8 mouse cellular contexts compared by ENCODE assay signal in the genomic region with DNA sequence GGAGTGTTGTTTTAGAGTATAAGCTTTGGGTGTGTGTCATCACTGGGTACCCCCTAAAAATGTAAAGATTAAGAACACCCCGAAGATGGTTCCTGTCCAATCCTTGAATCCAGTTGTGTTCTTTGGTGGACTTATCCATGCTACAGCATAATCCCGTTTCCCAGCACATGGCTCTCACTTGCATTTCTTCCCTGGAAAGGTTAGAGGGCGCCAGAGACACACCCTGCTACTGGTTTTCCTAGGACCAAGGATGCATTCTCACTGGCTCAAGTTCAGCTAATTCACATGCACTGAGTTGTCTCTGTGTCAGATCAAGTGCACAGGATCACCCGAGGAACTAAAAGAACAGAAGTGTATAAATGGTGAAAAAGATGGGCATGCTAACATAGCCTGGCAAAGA. TPM values are rescaled to one million over a fixed set of nuclear protein-coding genes. Genes with fewer than 3 reads are reported as not detected.
A peak's percentile ranks its signal among the peaks of the same experiment; 100 is the strongest.
DNase-seq lines count a peak whose midpoint lies in the region; ATAC-seq and TF ChIP-seq lines count a peak whose summit lies in the region.

No protein-coding gene starts in this region.

- H3K27me3 ChIP-seq in heart, embryonic 10.5 days (ENCODE audit: insufficient read depth, poor library complexity, severe bottlenecking), result peaks cover 5% of the 10 kb centered on the region; the same call in 1 of the 2 replicates
- H3K27me3 ChIP-seq in CH12.LX (replicated peaks), result no peaks in the 10 kb centered on the region
- H3K27me3 ChIP-seq in hindbrain, embryonic 15.5 days, result no peaks in the 10 kb centered on the region

- WGBS in heart, embryonic 10.5 days, result 25% methylated on average over 4 of the region's 4 CpGs
- WGBS in hindbrain, embryonic 15.5 days, result 25% methylated on average over 4 of the region's 4 CpGs

- no peak overlapping the region for H3K4me3 ChIP-seq in heart, embryonic 10.5 days
- no peak overlapping the region for H3K4me3 ChIP-seq in CH12.LX (replicated peaks in 1 of 3; ENCODE audit: low read depth in 2 of 3, low read length in 2 of 3, poor library complexity in 1 of 3)
- H3K4me3 ChIP-seq in hindbrain, embryonic 15.5 days, result no peak overlapping the region

- no peak overlapping the region for H3K27ac ChIP-seq in heart, embryonic 10.5 days
- H3K27ac ChIP-seq in CH12.LX (ENCODE audit: insufficient read depth, low read depth), result no peak overlapping the region
- no peak overlapping the region for H3K27ac ChIP-seq in hindbrain, embryonic 15.5 days (replicated peaks)

- H3K79me2 ChIP-seq in CH12.LX (replicated peaks; ENCODE audit: control insufficient read depth, extremely low read depth, insufficient read depth, poor library complexity, severe bottlenecking), result no peaks in the 10 kb centered on the region

- no peaks in the 10 kb centered on the region for H3K4me1 ChIP-seq in heart, embryonic 10.5 days
- H3K4me1 ChIP-seq in CH12.LX (ENCODE audit: control insufficient read depth in 1 of 2, insufficient read depth in 2 of 2), result peaks cover 3 to 8% of the 10 kb centered on the region in 2 experiments; a peak in 3 of 4 replicates
- no peaks in the 10 kb centered on the region for H3K4me1 ChIP-seq in hindbrain, embryonic 15.5 days (replicated peaks)

- in situ Hi-C loops in CH12.LX (cut with MboI; ENCODE audit: low pct_ligation_motif_present, low pct_unique_long_range_greater_than_20kb, low sequenced_read_pairs), result no loop called here

- peak; percentile 76 for TF ChIP-seq RAD21 in CH12.LX (IDR thresholded peaks at IDR 0.05; ENCODE audit: low read depth, low read length)

- peak; percentile 47 to 77 for TF ChIP-seq CTCF in CH12.LX (conservative IDR thresholded peaks at IDR 0.05 in 1 of 2, IDR thresholded peaks at IDR 0.05 in 1 of 2; ENCODE audit: low read depth in 2 of 2, low read length in 2 of 2)

- TF ChIP-seq POLR2A in CH12.LX (IDR thresholded peaks at IDR 0.05; ENCODE audit: low read depth, low read length), result no peak

- no peak overlapping the region for H3K9ac ChIP-seq in CH12.LX (ENCODE audit: insufficient read depth, low read depth)
- no peak overlapping the region for H3K9ac ChIP-seq in hindbrain, embryonic 15.5 days

- peaks cover 35% of the 10 kb centered on the region for H3K36me3 ChIP-seq in heart, embryonic 10.5 days
- peaks cover 26 to 43% of the 10 kb centered on the region in 2 experiments for H3K36me3 ChIP-seq in CH12.LX (replicated peaks in 1 of 2; ENCODE audit: control insufficient read depth in 1 of 2, insufficient read depth in 1 of 2, low read length in 1 of 2)
- peaks cover 10% of the 10 kb centered on the region; the same call in 1 of the 2 replicates for H3K36me3 ChIP-seq in hindbrain, embryonic 15.5 days

- H3K4me2 ChIP-seq in CH12.LX (ENCODE audit: insufficient read depth, low read depth, poor library complexity, severe bottlenecking), result no peak overlapping the region
- no peak overlapping the region for H3K4me2 ChIP-seq in hindbrain, embryonic 15.5 days

- no peak for TF ChIP-seq EP300 in CH12.LX (IDR thresholded peaks at IDR 0.05; ENCODE audit: low read length)

- DNase-seq in heart, adult 18-20 months, result peak; percentile 13 to 35
- DNase-seq in heart, embryonic 10.5 days (ENCODE audit: low spot score), result no peak
- peak; percentile 35 for DNase-seq in CH12.LX (ENCODE audit: extremely low read depth)
- DNase-seq in cerebellum, adult 9-10 months, result peak; percentile 63
- peak; percentile 25 to 36 for DNase-seq in left cerebral cortex, adult 18-20 months (ENCODE audit: low spot score in 2 of 2)
- DNase-seq in right cerebral cortex, postnatal 25 days, result peak; percentile 23
- DNase-seq in spleen, postnatal 10 days (ENCODE audit: low spot score in 2 of 2), result no peak

- dilution Hi-C loops in CH12.LX (cut with MboI; ENCODE audit: extremely low pct_ligation_motif_present, extremely low pct_unique_long_range_greater_than_20kb, low sequenced_read_pairs), result no loop called here

- no peaks in the 10 kb centered on the region for H3K9me3 ChIP-seq in heart, embryonic 10.5 days
- H3K9me3 ChIP-seq in CH12.LX (replicated peaks; ENCODE audit: low read length), result no peaks in the 10 kb centered on the region
- no peaks in the 10 kb centered on the region for H3K9me3 ChIP-seq in hindbrain, embryonic 15.5 days

- peak; percentile 54; the same call in 1 of the 2 replicates for ATAC-seq in hindbrain, embryonic 15.5 days (ENCODE audit: low FRiP score, low read depth)

TF ChIP-seq in CH12.LX, 34 proteins besides CTCF, POLR2A, EP300 and RAD21:
- TF ChIP-seq MAX (IDR thresholded peaks at IDR 0.05; ENCODE audit: low read length) (peak; percentile 54; the same call in 1 of the 2 replicates), SMC3 (IDR thresholded peaks at IDR 0.05; ENCODE audit: low read depth, low read length) (peak; percentile 63), TCF12 (IDR thresholded peaks at IDR 0.05; ENCODE audit: low read depth, low read length) (no peak), JUN (IDR thresholded peaks at IDR 0.05; ENCODE audit: insufficient read depth, low read depth, low read length) (no peak), MYC (IDR thresholded peaks at IDR 0.05; ENCODE audit: low read depth, low read length) (peak; percentile 74), KAT2A (IDR thresholded peaks at IDR 0.05; ENCODE audit: insufficient replicate concordance, low read length) (no peak), UBTF (IDR thresholded peaks at IDR 0.05; ENCODE audit: low read depth, low read length) (no peak), PAX5 (IDR thresholded peaks at IDR 0.05; ENCODE audit: low read length) (no peak), ETS1 (conservative IDR thresholded peaks at IDR 0.05; ENCODE audit: low read depth, low read length) (no peak), CHD2 (IDR thresholded peaks at IDR 0.05; ENCODE audit: low read length) (no peak), IRF4 (IDR thresholded peaks at IDR 0.05; ENCODE audit: low read depth, low read length) (no peak), BHLHE40 (IDR thresholded peaks at IDR 0.05; ENCODE audit: low read depth, low read length) (no peak), TBP (conservative IDR thresholded peaks at IDR 0.05; ENCODE audit: low read depth, low read length) (no peak), ZNF384 (IDR thresholded peaks at IDR 0.05; ENCODE audit: low read depth, low read length) (no peak), NELFE (IDR thresholded peaks at IDR 0.05; ENCODE audit: low read depth, low read length) (peak; percentile 41; the same call in 1 of the 2 replicates), POLR2AphosphoS2 (IDR thresholded peaks at IDR 0.05; ENCODE audit: low read depth, low read length) (no peak)

RNA-seq across cellular contexts. Expression of a gene that starts 1.9 kb away (rescaled TPM):
- total RNA-seq in heart, adult 18-20 months (2021), result under 1 TPM in 1 of 2 experiments, not detected in 1; 0.54 TPM
- polyA plus RNA-seq in heart, embryonic 10.5 days (2016; fragmentation: Nextera tagmentation; extraction: Ambion mirVana), result 0.05 and 0.33 TPM in 2 replicates
- 0.76 TPM in 2 replicates for total RNA-seq in CH12.LX (2012; rRNA removed)
- total RNA-seq in CH12.LX (2014; rRNA removed), result 0.26 TPM in 1 of 2 replicates, not detected in the other
- polyA plus RNA-seq in CH12.LX (2012; ENCODE audit: insufficient read length, low read depth), result 0.29 TPM in 1 of 2 replicates, not detected in the other
- 0.14 and 0.20 TPM in 2 replicates for polyA plus RNA-seq in hindbrain, embryonic 15.5 days (2015; fragmentation: Nextera tagmentation; extraction: Ambion mirVana)
- not detected for total RNA-seq in left cerebral cortex, adult 18-20 months (2021)

RNA-seq across cellular contexts. Expression of a gene that starts 33.4 kb away (rescaled TPM):
- total RNA-seq in heart, adult 18-20 months (2021), result 10 to 100 TPM; 32.3 to 35.4 TPM
- polyA plus RNA-seq in heart, embryonic 10.5 days (2016; fragmentation: Nextera tagmentation; extraction: Ambion mirVana), result 236 and 246 TPM in 2 replicates
- total RNA-seq in CH12.LX (2012; rRNA removed) (118 and 120 TPM in 2 replicates), CH12.LX (2014; rRNA removed) (155 and 160 TPM in 2 replicates)
- 99.6 and 104 TPM in 2 replicates for polyA plus RNA-seq in CH12.LX (2012; ENCODE audit: insufficient read length, low read depth)
- 84.7 and 90.2 TPM in 2 replicates for polyA plus RNA-seq in hindbrain, embryonic 15.5 days (2015; fragmentation: Nextera tagmentation; extraction: Ambion mirVana)
- total RNA-seq in left cerebral cortex, adult 18-20 months (2021), result 10 to 100 TPM; 58.3 to 64.0 TPM

RNA-seq across cellular contexts. Expression of a gene that starts 53.2 kb away (rescaled TPM):
- total RNA-seq in heart, adult 18-20 months (2021), result not detected
- 0.26 and 1.5 TPM in 2 replicates for polyA plus RNA-seq in heart, embryonic 10.5 days (2016; fragmentation: Nextera tagmentation; extraction: Ambion mirVana)
- total RNA-seq in CH12.LX (2012; rRNA removed) (4.6 and 8.4 TPM in 2 replicates), CH12.LX (2014; rRNA removed) (2.4 and 3.3 TPM in 2 replicates)
- 2.3 and 2.4 TPM in 2 replicates for polyA plus RNA-seq in CH12.LX (2012; ENCODE audit: insufficient read length, low read depth)
- polyA plus RNA-seq in hindbrain, embryonic 15.5 days (2015; fragmentation: Nextera tagmentation; extraction: Ambion mirVana), result 0.07 and 0.12 TPM in 2 replicates
- under 1 TPM; 0.40 to 0.67 TPM for total RNA-seq in left cerebral cortex, adult 18-20 months (2021)

RNA-seq across cellular contexts. Expression of a gene that starts 53.8 kb away (rescaled TPM):
- not detected for total RNA-seq in heart, adult 18-20 months (2021)
- polyA plus RNA-seq in heart, embryonic 10.5 days (2016; fragmentation: Nextera tagmentation; extraction: Ambion mirVana), result 0.17 and 0.35 TPM in 2 replicates
- 6.6 and 9.2 TPM in 2 replicates for total RNA-seq in CH12.LX (2012; rRNA removed)
- 47.3 and 55.8 TPM in 2 replicates for total RNA-seq in CH12.LX (2014; rRNA removed)
- 17.9 and 22.2 TPM in 2 replicates for polyA plus RNA-seq in CH12.LX (2012; ENCODE audit: insufficient read length, low read depth)
- 0.35 and 0.39 TPM in 2 replicates for polyA plus RNA-seq in hindbrain, embryonic 15.5 days (2015; fragmentation: Nextera tagmentation; extraction: Ambion mirVana)
- not detected for total RNA-seq in left cerebral cortex, adult 18-20 months (2021)

Comparison
In these comparisons a context has a peak if more than half of its experiments do, and no peak if none do; other contexts are left out.
1. DNase-seq: peak in heart, adult 18-20 months (2 of 2), CH12.LX (single experiment), cerebellum, adult 9-10 months (single experiment), left cerebral cortex, adult 18-20 months (2 of 2) and right cerebral cortex, postnatal 25 days (single experiment); none in heart, embryonic 10.5 days (single experiment) and spleen, postnatal 10 days (0 of 2).